Mouse (Mus musculus): ENCODE data around the gene Fam198b. TPM values are rescaled to one million over a fixed set of nuclear protein-coding genes. Genes with fewer than 3 reads are reported as not detected.

The Fam198b gene
- polyA plus RNA-seq, 1 experiment, result 2.4 TPM

GRCm38 (mm10) chr3:79881645-79882044, 2.7 kb upstream of the Fam198b start:
- no peak for DNase-seq
- Histone ChIP-seq H3K4me1 (ENCODE audit: control insufficient read depth, insufficient read depth, low read length) (peaks cover 8% of the 10 kb centered on the region), H3K4me3 (ENCODE audit: insufficient read depth, low read depth, low read length) (no peak overlapping the region), H3K36me3 (ENCODE audit: control insufficient read depth, insufficient read depth, low read length) (no peaks in the 10 kb centered on the region), H3K27ac (ENCODE audit: insufficient read depth, low read depth, low read length) (no peak overlapping the region), H3K27me3 (replicated peaks; ENCODE audit: control insufficient read depth, insufficient read depth, low read length) (no peaks in the 10 kb centered on the region)
- no peak for TF ChIP-seq CTCF (conservative IDR thresholded peaks at IDR 0.05; ENCODE audit: insufficient read depth, insufficient read length, low read depth, low read length)
- WGBS, result 53% methylated on average over 2 of the region's 2 CpGs

DNA sequence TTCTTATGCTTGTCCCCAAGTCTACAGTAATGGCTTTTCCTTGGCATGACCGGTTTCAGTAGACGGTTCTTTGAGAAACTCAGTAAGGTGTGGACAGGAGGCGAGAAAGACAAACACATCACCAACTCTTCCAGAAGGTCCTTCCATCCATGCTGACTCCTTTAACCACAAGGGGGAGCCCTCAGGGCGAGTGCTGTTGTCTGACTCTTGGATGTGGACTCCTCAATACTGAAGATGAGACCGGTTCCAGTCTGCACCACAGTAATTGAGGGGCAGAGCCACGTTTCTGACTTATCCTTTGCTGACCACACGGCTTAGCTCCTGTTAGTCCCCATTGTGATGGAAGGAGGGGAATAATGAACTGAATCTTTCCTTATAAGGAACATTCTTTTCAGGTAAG, 1.2 kb upstream of the Fam198b start:
- Histone ChIP-seq H3K4me1 (ENCODE audit: control insufficient read depth, insufficient read depth, low read length) (peaks cover 6% of the 10 kb centered on the region), H3K4me3 (ENCODE audit: insufficient read depth, low read depth, low read length) (no peak overlapping the region), H3K36me3 (ENCODE audit: control insufficient read depth, insufficient read depth, low read length) (no peaks in the 10 kb centered on the region), H3K27ac (ENCODE audit: insufficient read depth, low read depth, low read length) (no peak overlapping the region), H3K27me3 (replicated peaks; ENCODE audit: control insufficient read depth, insufficient read depth, low read length) (no peaks in the 10 kb centered on the region)
- WGBS, result 36% methylated on average over 7 of the region's 7 CpGs
- DNase-seq, result peak; percentile 76
- TF ChIP-seq POLR2A (IDR thresholded peaks at IDR 0.05; ENCODE audit: low read depth, low read length) (no peak), CTCF (conservative IDR thresholded peaks at IDR 0.05; ENCODE audit: insufficient read depth, insufficient read length, low read depth, low read length) (peak; percentile 92)

GRCm38 (mm10) chr3:79884761-79885189, 442 bp downstream of the Fam198b start:
- peak; percentile 64 for DNase-seq
- 0 out of 2 replicates have a peak, but pooled peaks cover 3% of the 10 kb centered on the region for H3K4me1 ChIP-seq (ENCODE audit: control insufficient read depth, insufficient read depth, low read length)
- H3K27ac ChIP-seq (ENCODE audit: insufficient read depth, low read depth, low read length), result no peak overlapping the region
- 9% methylated on average over 9 of the region's 9 CpGs for WGBS
- TF ChIP-seq CTCF (conservative IDR thresholded peaks at IDR 0.05; ENCODE audit: insufficient read depth, insufficient read length, low read depth, low read length) (peak; percentile 60), POLR2A (IDR thresholded peaks at IDR 0.05; ENCODE audit: low read depth, low read length) (no peak)
- H3K36me3 ChIP-seq (ENCODE audit: control insufficient read depth, insufficient read depth, low read length), result no peaks in the 10 kb centered on the region
- H3K4me3 ChIP-seq (ENCODE audit: insufficient read depth, low read depth, low read length), result peak overlapping the region; percentile 37; the same call in 1 of the 2 replicates
- H3K27me3 ChIP-seq (replicated peaks; ENCODE audit: control insufficient read depth, insufficient read depth, low read length), result no peaks in the 10 kb centered on the region

- Histone ChIP-seq H3K27ac (ENCODE audit: insufficient read depth, low read depth, low read length) (peak overlapping the region; percentile 2; the same call in 1 of the 2 replicates), H3K27me3 (replicated peaks; ENCODE audit: control insufficient read depth, insufficient read depth, low read length) (no peaks in the 10 kb centered on the region), H3K4me3 (ENCODE audit: insufficient read depth, low read depth, low read length) (peak overlapping the region; percentile 44), H3K36me3 (ENCODE audit: control insufficient read depth, insufficient read depth, low read length) (no peaks in the 10 kb centered on the region), H3K4me1 (ENCODE audit: control insufficient read depth, insufficient read depth, low read length) (0 out of 2 replicates have a peak, but pooled peaks cover 3% of the 10 kb centered on the region)
- TF ChIP-seq CTCF (conservative IDR thresholded peaks at IDR 0.05; ENCODE audit: insufficient read depth, insufficient read length, low read depth, low read length), result no peak
- no peak for TF ChIP-seq POLR2A (IDR thresholded peaks at IDR 0.05; ENCODE audit: low read depth, low read length)
- WGBS, result 8% methylated on average over 19 of the region's 19 CpGs
- DNase-seq, result peak; percentile 66
Observed at GRCm38 (mm10) chr3:79885686-79886356, 1.5 kb downstream of the Fam198b start.

GRCm38 (mm10) chr3:79886357-79887091, 2.2 kb downstream of the Fam198b start:
- peak; percentile 33 for TF ChIP-seq CTCF (conservative IDR thresholded peaks at IDR 0.05; ENCODE audit: insufficient read depth, insufficient read length, low read depth, low read length)
- TF ChIP-seq POLR2A (IDR thresholded peaks at IDR 0.05; ENCODE audit: low read depth, low read length), result no peak
- 59% methylated on average over 23 of the region's 23 CpGs for WGBS
- Histone ChIP-seq H3K27ac (ENCODE audit: insufficient read depth, low read depth, low read length) (no peak overlapping the region), H3K4me3 (ENCODE audit: insufficient read depth, low read depth, low read length) (peak overlapping the region; percentile 44), H3K27me3 (replicated peaks; ENCODE audit: control insufficient read depth, insufficient read depth, low read length) (no peaks in the 10 kb centered on the region), H3K4me1 (ENCODE audit: control insufficient read depth, insufficient read depth, low read length) (0 out of 2 replicates have a peak, but pooled peaks cover 3% of the 10 kb centered on the region), H3K36me3 (ENCODE audit: control insufficient read depth, insufficient read depth, low read length) (no peaks in the 10 kb centered on the region)
- no peak for DNase-seq

DNA sequence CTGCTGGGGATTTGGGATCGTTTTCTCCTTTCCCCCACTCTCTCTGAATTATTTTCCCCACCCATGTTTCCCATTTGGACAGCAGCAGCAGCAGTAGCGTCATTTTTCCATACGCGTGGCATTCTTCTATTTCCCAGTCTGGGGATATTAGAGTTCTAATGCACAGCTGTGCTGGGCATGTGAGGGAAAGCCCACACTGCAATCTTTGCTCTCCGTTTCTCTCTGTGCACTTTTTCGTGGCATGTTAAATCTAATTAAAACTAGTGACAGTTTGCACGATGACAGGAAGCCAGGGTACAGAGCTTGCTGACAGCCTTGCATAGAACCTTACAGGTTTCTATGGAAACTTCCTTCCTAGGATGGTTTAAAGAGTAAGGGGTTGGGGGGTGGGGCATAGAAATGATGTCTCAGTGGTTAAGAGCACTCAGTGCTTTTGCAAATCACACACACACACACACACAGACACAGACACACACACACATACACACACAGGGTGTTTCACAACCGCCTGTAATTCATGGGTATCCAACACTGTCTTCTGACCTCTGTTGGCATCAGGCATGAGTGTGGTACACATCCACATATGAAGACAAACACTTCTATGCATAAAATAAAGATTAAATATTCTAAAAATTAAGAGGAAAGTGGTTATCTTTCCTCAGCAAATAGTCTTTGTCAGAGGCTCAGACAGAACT, 3.0 kb downstream of the Fam198b start:
- DNase-seq, result no peak
- H3K27ac ChIP-seq (ENCODE audit: insufficient read depth, low read depth, low read length), result no peak overlapping the region
- H3K4me1 ChIP-seq (ENCODE audit: control insufficient read depth, insufficient read depth, low read length), result 0 out of 2 replicates have a peak, but pooled peaks cover 3% of the 10 kb centered on the region
- no peaks in the 10 kb centered on the region for H3K36me3 ChIP-seq (ENCODE audit: control insufficient read depth, insufficient read depth, low read length)
- H3K27me3 ChIP-seq (replicated peaks; ENCODE audit: control insufficient read depth, insufficient read depth, low read length), result no peaks in the 10 kb centered on the region
- 69% methylated on average over 8 of the region's 8 CpGs for WGBS
- peak overlapping the region; percentile 44 for H3K4me3 ChIP-seq (ENCODE audit: insufficient read depth, low read depth, low read length)
- no peak for TF ChIP-seq POLR2A (IDR thresholded peaks at IDR 0.05; ENCODE audit: low read depth, low read length)
- TF ChIP-seq CTCF (conservative IDR thresholded peaks at IDR 0.05; ENCODE audit: insufficient read depth, insufficient read length, low read depth, low read length), result no peak

All from kidney, adult 2 months (tissue).